Mouse (Mus musculus) brain, embryonic 18.5 days (tissue): ENCODE measurements around the gene Hsd17b6.
"Not testable (repeated sequence)": the region's sequence is repeated elsewhere in the genome, so short reads cannot be mapped to it uniquely, and the experiment has no call there.

Experiments used
- DNase-seq: peaks from one replicate; pipeline ENCODE4 v3.0.0-alpha.2; 2012; ENCODE audit warnings: low read depth, low spot score

The Hsd17b6 gene

GRCm38 (mm10) chr10:128007446-128007845 lies at the start of gene Hsd17b6:
TSS of gene Hsd17b6 (minus strand) at chr10:128007611.
- DNase-seq = no peak

- no peak for DNase-seq
Measured at GRCm38 (mm10) chr10:128053001-128053400, 45.6 kb upstream of the Hsd17b6 start.

GRCm38 (mm10) chr10:128052136-128052535 lies 44.7 kb upstream of the Hsd17b6 start:
- not testable (repeated sequence) for DNase-seq

GRCm38 (mm10) chr10:128051589-128051988 lies 44.2 kb upstream of the Hsd17b6 start:
- no peak for DNase-seq

- DNase-seq = no peak
Measured at GRCm38 (mm10) chr10:128050355-128050754, 42.9 kb upstream of the Hsd17b6 start.

- no peak for DNase-seq
Measured at GRCm38 (mm10) chr10:128049741-128050140, 42.3 kb upstream of the Hsd17b6 start.

- no peak for DNase-seq
Measured at GRCm38 (mm10) chr10:128048157-128048556, 40.7 kb upstream of the Hsd17b6 start.

GRCm38 (mm10) chr10:128043041-128043835 lies 35.8 kb upstream of the Hsd17b6 start:
- no peak for DNase-seq

- DNase-seq = no peak
Measured at GRCm38 (mm10) chr10:128042466-128042865, 35.1 kb upstream of the Hsd17b6 start.

GRCm38 (mm10) chr10:128041636-128042035 lies 34.2 kb upstream of the Hsd17b6 start:
- DNase-seq = no peak

- no peak for DNase-seq
Measured at GRCm38 (mm10) chr10:128040293-128040692, 32.9 kb upstream of the Hsd17b6 start.

- DNase-seq = no peak
Measured at GRCm38 (mm10) chr10:128039858-128040257, 32.4 kb upstream of the Hsd17b6 start.

GRCm38 (mm10) chr10:128039167-128039566 lies 31.8 kb upstream of the Hsd17b6 start:
- DNase-seq = no peak

GRCm38 (mm10) chr10:128037921-128038320 lies 30.5 kb upstream of the Hsd17b6 start:
- DNase-seq = no peak

- no peak for DNase-seq
Measured at GRCm38 (mm10) chr10:128036746-128037425, 29.5 kb upstream of the Hsd17b6 start.

- no peak for DNase-seq
Measured at GRCm38 (mm10) chr10:128030860-128031259, 23.4 kb upstream of the Hsd17b6 start.

GRCm38 (mm10) chr10:128029931-128030330 lies 22.5 kb upstream of the Hsd17b6 start:
- DNase-seq = no peak

- no peak for DNase-seq
Measured at GRCm38 (mm10) chr10:128023496-128023895, 16.1 kb upstream of the Hsd17b6 start.

- no peak for DNase-seq
Measured at GRCm38 (mm10) chr10:128022196-128022595, 14.8 kb upstream of the Hsd17b6 start.

GRCm38 (mm10) chr10:128015068-128015934 lies 7.9 kb upstream of the Hsd17b6 start, which contains the start of gene Prim1:
TSS of gene Prim1 (plus strand) at chr10:128015168.
- DNase-seq = peak; percentile 49

GRCm38 (mm10) chr10:128009735-128010134 lies 2.3 kb upstream of the Hsd17b6 start:
- no peak for DNase-seq
